19 mouse cellular contexts compared by ENCODE assay signal in genomic region chr13:85570886-85571527, GRCm38 (mm10).
A peak's percentile ranks its signal among the peaks of the same experiment; 100 is the strongest.
DNase-seq lines count a peak whose midpoint lies in the region; ATAC-seq lines count a peak whose summit lies in the region.
"Had no signal": no experiment of that assay in that cellular context is flagged by ENCODE, and none has a peak within 500 bp of the region (broad histone marks: within the 10 kb centered on the region; RNA-seq: fewer than 3 reads in every experiment).

No protein-coding gene starts in this region.

- DNase-seq in cerebellum, postnatal 36 days: peak; percentile 2 to 5
- DNase-seq in cerebellum, adult 9-11 months: no peak
- no peak for DNase-seq in limb, embryonic 11.5 days (ENCODE audit: low spot score)
- no peak for DNase-seq in limb, embryonic 10.5 days (ENCODE audit: low spot score)
- DNase-seq: adrenal gland, adult 2 months; adrenal gland, postnatal 25 days; cerebellum, adult 11 months; gastrocnemius, postnatal 36 days; heart, adult 11 months; heart, postnatal 36 days had no signal

- no peak overlapping the region for H3K9ac ChIP-seq in limb, embryonic 11.5 days (ENCODE audit: low read length)
- H3K9ac ChIP-seq in limb, embryonic 13.5 days: no peak overlapping the region
- H3K9ac ChIP-seq: embryonic facial prominence, embryonic 13.5 days; heart, embryonic 13.5 days had no signal

- no peak overlapping the region for H3K4me3 ChIP-seq in limb, embryonic 11.5 days (ENCODE audit: low read depth, low read length)
- H3K4me3 ChIP-seq in limb, embryonic 10.5 days: no peak overlapping the region
- no peak overlapping the region for H3K4me3 ChIP-seq in limb, embryonic 13.5 days
- H3K4me3 ChIP-seq: embryonic facial prominence, embryonic 13.5 days; heart, embryonic 13.5 days had no signal

- no peaks in the 10 kb centered on the region for H3K36me3 ChIP-seq in limb, embryonic 11.5 days (ENCODE audit: control insufficient read depth, insufficient read depth, low read length)
- no peaks in the 10 kb centered on the region for H3K36me3 ChIP-seq in limb, embryonic 10.5 days
- H3K36me3 ChIP-seq in limb, embryonic 13.5 days: no peaks in the 10 kb centered on the region
- H3K36me3 ChIP-seq: embryonic facial prominence, embryonic 13.5 days; heart, embryonic 13.5 days had no signal

- no peak overlapping the region for H3K4me2 ChIP-seq in limb, embryonic 11.5 days (ENCODE audit: low read depth, severe bottlenecking)
- H3K4me2 ChIP-seq in limb, embryonic 13.5 days (replicated peaks): no peak overlapping the region
- H3K4me2 ChIP-seq: embryonic facial prominence, embryonic 13.5 days; heart, embryonic 13.5 days had no signal

- H3K27ac ChIP-seq in limb, embryonic 11.5 days (replicated peaks; ENCODE audit: low read depth, low read length): no peak overlapping the region
- H3K27ac ChIP-seq in limb, embryonic 10.5 days: no peak overlapping the region
- H3K27ac ChIP-seq in limb, embryonic 13.5 days: no peak overlapping the region
- H3K27ac ChIP-seq: embryonic facial prominence, embryonic 13.5 days; heart, embryonic 13.5 days; hindbrain, postnatal 0 days had no signal

- no peaks in the 10 kb centered on the region for H3K4me1 ChIP-seq in limb, embryonic 11.5 days (ENCODE audit: control insufficient read depth, insufficient read depth, low read length)
- H3K4me1 ChIP-seq in limb, embryonic 10.5 days: peaks cover 5% of the 10 kb centered on the region; the same call in 1 of the 2 replicates
- 0 out of 2 replicates have a peak, but pooled peaks cover 3% of the 10 kb centered on the region for H3K4me1 ChIP-seq in limb, embryonic 13.5 days
- H3K4me1 ChIP-seq: embryonic facial prominence, embryonic 13.5 days; heart, embryonic 13.5 days had no signal

- H3K27me3 ChIP-seq in limb, embryonic 11.5 days (ENCODE audit: control insufficient read depth, insufficient read depth, low read length): no peaks in the 10 kb centered on the region
- no peaks in the 10 kb centered on the region for H3K27me3 ChIP-seq in limb, embryonic 10.5 days (ENCODE audit: low read depth, poor library complexity, severe bottlenecking)
- H3K27me3 ChIP-seq in limb, embryonic 13.5 days: no peaks in the 10 kb centered on the region
- H3K27me3 ChIP-seq: CH12.LX; embryonic facial prominence, embryonic 13.5 days; heart, embryonic 13.5 days; Patski had no signal

- ATAC-seq in limb, embryonic 11.5 days (ENCODE audit: insufficient number of reproducible peaks, low FRiP score, low TSS enrichment, low read depth): 0 out of 2 replicates have a peak, but pooled peaks have one; percentile 21
- ATAC-seq in limb, embryonic 13.5 days (ENCODE audit: low FRiP score, low read depth): peak; percentile 78
- no peak for ATAC-seq in erythroblast, adult 5-6 weeks (replicated peaks; ENCODE audit: low FRiP score, poor library complexity, severe bottlenecking)
- ATAC-seq: activated CD4-positive, CD25-positive, alpha-beta regulatory T cell, adult 4 months; forebrain, embryonic 14.5 days; hindbrain, postnatal 0 days; Patski had no signal

- no peaks in the 10 kb centered on the region for H3K9me3 ChIP-seq in limb, embryonic 11.5 days (ENCODE audit: control insufficient read depth, low read length)
- no peaks in the 10 kb centered on the region for H3K9me3 ChIP-seq in limb, embryonic 10.5 days (replicated peaks)
- no peaks in the 10 kb centered on the region for H3K9me3 ChIP-seq in limb, embryonic 13.5 days
- H3K9me3 ChIP-seq: embryonic facial prominence, embryonic 13.5 days; heart, embryonic 13.5 days had no signal

- 29% methylated on average over 2 of the region's 2 CpGs for WGBS in limb, embryonic 11.5 days
- 55% methylated on average over 2 of the region's 2 CpGs for WGBS in limb, embryonic 10.5 days
- 24% methylated on average over 2 of the region's 2 CpGs for WGBS in limb, embryonic 13.5 days

Comparison
In these comparisons a context has a peak if more than half of its experiments do, and no peak if none do; other contexts are left out.
1. DNase-seq: peak in cerebellum, postnatal 36 days (2 of 2); none in cerebellum, adult 9-11 months (single experiment), limb, embryonic 11.5 days (single experiment) and limb, embryonic 10.5 days (single experiment).